Mouse (Mus musculus): ENCODE results near the gene Adprhl1. TPM values are rescaled to one million over a fixed set of nuclear protein-coding genes. Genes with fewer than 3 reads are reported as not detected.

Gene Adprhl1
- polyA plus RNA-seq, 1 experiment = 17.8 TPM

- peak overlapping the region; percentile 36 for H3K4me2 ChIP-seq (ENCODE audit: low read depth)
- no peak overlapping the region for H3K4me3 ChIP-seq
- peaks cover 5% of the 10 kb centered on the region for H3K36me3 ChIP-seq (ENCODE audit: control insufficient read depth, insufficient read depth)
- H3K79me2 ChIP-seq (ENCODE audit: control insufficient read depth, insufficient read depth) = no peaks in the 10 kb centered on the region
- TF ChIP-seq POLR2AphosphoS2 (IDR thresholded peaks at IDR 0.05; ENCODE audit: insufficient read length, low read depth) = no peak
- TF ChIP-seq CEBPB (IDR thresholded peaks at IDR 0.05; ENCODE audit: insufficient read depth, poor library complexity, severe bottlenecking) = no peak
- TF ChIP-seq POLR2A (IDR thresholded peaks at IDR 0.05; ENCODE audit: insufficient read length, low read depth) = no peak
- no peak for TF ChIP-seq TCF3 (IDR thresholded peaks at IDR 0.05; ENCODE audit: insufficient read length, low read depth)
- no peak for TF ChIP-seq USF1 (IDR thresholded peaks at IDR 0.05; ENCODE audit: low read depth)
- no peak for TF ChIP-seq REST (IDR thresholded peaks at IDR 0.05; ENCODE audit: insufficient read depth, insufficient read length)
- TF ChIP-seq SRF (IDR thresholded peaks at IDR 0.05; ENCODE audit: control insufficient read depth, insufficient read length, low read depth) = no peak
- no peak for TF ChIP-seq MYOD1 (IDR thresholded peaks at IDR 0.05; ENCODE audit: control insufficient read depth in 1 of 3, insufficient read length in 2 of 3, low read depth in 2 of 3)
- TF ChIP-seq TCF12 (IDR thresholded peaks at IDR 0.05; ENCODE audit: insufficient read depth, poor library complexity, severe bottlenecking) = no peak
- TF ChIP-seq E2F4 (IDR thresholded peaks at IDR 0.05; ENCODE audit: insufficient read depth) = no peak
- TF ChIP-seq MAX (IDR thresholded peaks at IDR 0.05; ENCODE audit: low read depth) = no peak
- no peak for TF ChIP-seq MYOG (IDR thresholded peaks at IDR 0.05; ENCODE audit: control insufficient read depth in 1 of 3, insufficient read depth in 1 of 3, insufficient read length in 2 of 3, low read depth in 2 of 3)
- no peak overlapping the region for H3ac ChIP-seq (ENCODE audit: control insufficient read depth, insufficient read length)
- no peaks in the 10 kb centered on the region for H3K27me3 ChIP-seq (ENCODE audit: control insufficient read depth, insufficient read depth, insufficient read length)
These were observed 67.1 kb downstream of the Adprhl1 start for GRCm38 (mm10) chr8:13186819-13187218.

DNA sequence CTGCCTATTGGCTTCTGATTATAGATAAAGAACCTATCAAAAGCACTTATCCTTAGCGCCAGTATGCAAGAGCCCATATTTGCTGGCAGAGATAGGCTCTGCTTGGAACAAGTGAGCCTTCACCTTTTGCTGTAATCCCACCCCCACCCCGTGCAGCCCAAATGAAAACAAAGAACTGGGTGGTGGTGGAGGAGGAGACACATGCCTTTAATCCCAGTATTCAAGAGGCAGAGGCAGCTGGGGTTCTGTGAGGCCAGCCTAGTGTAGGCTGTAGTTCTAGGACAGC lies 72.3 kb downstream of the Adprhl1 start:
- no peak overlapping the region for H3ac ChIP-seq (ENCODE audit: control insufficient read depth, insufficient read length)
- TF ChIP-seq TCF3 (IDR thresholded peaks at IDR 0.05; ENCODE audit: insufficient read length, low read depth) = no peak
- TF ChIP-seq TCF12 (IDR thresholded peaks at IDR 0.05; ENCODE audit: insufficient read depth, poor library complexity, severe bottlenecking) = no peak
- no peak for TF ChIP-seq POLR2A (IDR thresholded peaks at IDR 0.05; ENCODE audit: insufficient read length, low read depth)
- TF ChIP-seq E2F4 (IDR thresholded peaks at IDR 0.05; ENCODE audit: insufficient read depth) = no peak
- no peak for TF ChIP-seq MYOG (IDR thresholded peaks at IDR 0.05; ENCODE audit: control insufficient read depth in 1 of 3, insufficient read depth in 1 of 3, insufficient read length in 2 of 3, low read depth in 2 of 3)
- TF ChIP-seq MAX (IDR thresholded peaks at IDR 0.05; ENCODE audit: low read depth) = no peak
- no peak for TF ChIP-seq REST (IDR thresholded peaks at IDR 0.05; ENCODE audit: insufficient read depth, insufficient read length)
- TF ChIP-seq USF1 (IDR thresholded peaks at IDR 0.05; ENCODE audit: low read depth) = no peak
- no peak for TF ChIP-seq MYOD1 (IDR thresholded peaks at IDR 0.05; ENCODE audit: control insufficient read depth in 1 of 3, insufficient read length in 2 of 3, low read depth in 2 of 3)
- no peak for TF ChIP-seq CEBPB (IDR thresholded peaks at IDR 0.05; ENCODE audit: insufficient read depth, poor library complexity, severe bottlenecking)
- no peak for TF ChIP-seq POLR2AphosphoS2 (IDR thresholded peaks at IDR 0.05; ENCODE audit: insufficient read length, low read depth)
- TF ChIP-seq SRF (IDR thresholded peaks at IDR 0.05; ENCODE audit: control insufficient read depth, insufficient read length, low read depth) = no peak
- no peak overlapping the region for H3K4me3 ChIP-seq
- peaks cover 15% of the 10 kb centered on the region for H3K36me3 ChIP-seq (ENCODE audit: control insufficient read depth, insufficient read depth)
- H3K4me2 ChIP-seq (ENCODE audit: low read depth) = no peak overlapping the region
- no peaks in the 10 kb centered on the region for H3K79me2 ChIP-seq (ENCODE audit: control insufficient read depth, insufficient read depth)
- no peaks in the 10 kb centered on the region for H3K27me3 ChIP-seq (ENCODE audit: control insufficient read depth, insufficient read depth, insufficient read length)

DNA sequence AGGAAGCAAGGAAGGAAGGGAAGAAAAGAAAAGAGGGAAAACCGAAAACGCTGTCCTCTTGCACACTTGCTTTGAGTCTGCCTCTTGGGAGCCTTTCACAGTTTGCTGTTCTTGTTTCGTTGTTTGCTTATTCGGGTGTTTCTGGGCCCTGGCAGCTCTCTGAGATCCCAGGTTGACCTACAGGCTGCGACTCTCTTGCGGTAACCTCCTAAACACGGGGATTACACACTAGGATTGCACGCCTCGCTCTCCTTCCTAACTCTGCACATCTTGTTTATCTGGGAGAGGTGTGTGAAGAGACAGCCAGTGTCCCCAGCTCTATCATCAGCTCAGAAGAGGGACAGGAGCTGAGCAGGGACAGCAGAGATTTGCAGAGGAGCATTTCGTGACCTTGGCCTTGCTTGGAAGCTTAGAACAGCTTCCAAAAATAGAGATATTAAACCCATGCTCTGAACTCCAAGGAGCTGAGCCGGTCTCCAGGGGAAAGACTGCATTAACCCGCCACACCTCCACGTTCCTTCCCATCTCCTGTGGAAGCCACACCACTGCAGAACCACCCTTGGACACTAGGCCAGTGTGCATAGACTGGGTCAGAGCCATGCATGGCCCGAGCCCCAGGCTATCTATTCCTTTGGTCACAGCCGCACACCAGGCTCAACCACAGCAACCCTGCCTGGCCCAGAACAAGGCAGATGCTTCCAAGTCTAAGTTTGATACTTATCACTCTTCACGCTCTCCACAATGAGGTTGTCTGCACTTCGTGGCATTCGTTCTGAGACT lies 72.9 kb downstream of the Adprhl1 start:
- no peak overlapping the region for H3K4me3 ChIP-seq
- H3K4me2 ChIP-seq (ENCODE audit: low read depth) = no peak overlapping the region
- no peak overlapping the region for H3ac ChIP-seq (ENCODE audit: control insufficient read depth, insufficient read length)
- peak; percentile 30 for TF ChIP-seq POLR2AphosphoS2 (IDR thresholded peaks at IDR 0.05; ENCODE audit: insufficient read length, low read depth)
- peak in 1 of 3 experiments; percentile 44 for TF ChIP-seq MYOG (IDR thresholded peaks at IDR 0.05; ENCODE audit: control insufficient read depth in 1 of 3, insufficient read depth in 1 of 3, insufficient read length in 2 of 3, low read depth in 2 of 3)
- no peak for TF ChIP-seq POLR2A (IDR thresholded peaks at IDR 0.05; ENCODE audit: insufficient read length, low read depth)
- H3K79me2 ChIP-seq (ENCODE audit: control insufficient read depth, insufficient read depth) = no peaks in the 10 kb centered on the region
- no peaks in the 10 kb centered on the region for H3K27me3 ChIP-seq (ENCODE audit: control insufficient read depth, insufficient read depth, insufficient read length)
- peaks cover 20% of the 10 kb centered on the region for H3K36me3 ChIP-seq (ENCODE audit: control insufficient read depth, insufficient read depth)

DNA sequence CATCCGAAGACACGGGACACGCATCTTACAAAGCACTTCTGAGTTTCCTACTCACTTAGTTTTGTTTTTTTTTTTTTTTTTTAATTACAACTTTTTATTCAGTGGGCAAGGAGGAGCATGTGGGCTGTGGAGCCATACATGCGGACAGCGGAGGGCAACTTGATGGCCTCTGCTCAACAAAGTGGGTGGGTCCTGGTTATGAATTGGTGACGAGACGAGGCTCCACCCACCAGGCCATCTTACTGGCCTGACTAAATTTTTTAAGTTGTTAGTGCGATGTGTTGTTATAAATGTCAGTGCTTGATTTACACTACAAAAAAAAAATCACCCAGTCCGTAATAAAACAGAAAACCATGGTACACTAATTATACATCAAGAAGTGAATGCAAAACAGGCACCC lies 73.6 kb downstream of the Adprhl1 start:
- TF ChIP-seq USF1 (IDR thresholded peaks at IDR 0.05; ENCODE audit: low read depth) (no peak), TCF12 (IDR thresholded peaks at IDR 0.05; ENCODE audit: insufficient read depth, poor library complexity, severe bottlenecking) (no peak), SRF (IDR thresholded peaks at IDR 0.05; ENCODE audit: control insufficient read depth, insufficient read length, low read depth) (no peak), CEBPB (IDR thresholded peaks at IDR 0.05; ENCODE audit: insufficient read depth, poor library complexity, severe bottlenecking) (no peak), MYOG (IDR thresholded peaks at IDR 0.05; ENCODE audit: control insufficient read depth in 1 of 3, insufficient read depth in 1 of 3, insufficient read length in 2 of 3, low read depth in 2 of 3) (no peak), MYOD1 (IDR thresholded peaks at IDR 0.05; ENCODE audit: control insufficient read depth in 1 of 3, insufficient read length in 2 of 3, low read depth in 2 of 3) (no peak), MAX (IDR thresholded peaks at IDR 0.05; ENCODE audit: low read depth) (no peak), REST (IDR thresholded peaks at IDR 0.05; ENCODE audit: insufficient read depth, insufficient read length) (no peak), TCF3 (IDR thresholded peaks at IDR 0.05; ENCODE audit: insufficient read length, low read depth) (no peak), POLR2A (IDR thresholded peaks at IDR 0.05; ENCODE audit: insufficient read length, low read depth) (no peak), POLR2AphosphoS2 (IDR thresholded peaks at IDR 0.05; ENCODE audit: insufficient read length, low read depth) (no peak), E2F4 (IDR thresholded peaks at IDR 0.05; ENCODE audit: insufficient read depth) (no peak)
- no peak overlapping the region for H3K4me3 ChIP-seq
- no peaks in the 10 kb centered on the region for H3K27me3 ChIP-seq (ENCODE audit: control insufficient read depth, insufficient read depth, insufficient read length)
- H3ac ChIP-seq (ENCODE audit: control insufficient read depth, insufficient read length) = no peak overlapping the region
- no peak overlapping the region for H3K4me2 ChIP-seq (ENCODE audit: low read depth)
- H3K79me2 ChIP-seq (ENCODE audit: control insufficient read depth, insufficient read depth) = no peaks in the 10 kb centered on the region
- H3K36me3 ChIP-seq (ENCODE audit: control insufficient read depth, insufficient read depth) = peaks cover 23% of the 10 kb centered on the region
